Mouse (Mus musculus): ENCODE results near the gene Plscr5.
A peak's percentile ranks its signal among the peaks of the same experiment; 100 is the strongest.

Gene Plscr5

DNA sequence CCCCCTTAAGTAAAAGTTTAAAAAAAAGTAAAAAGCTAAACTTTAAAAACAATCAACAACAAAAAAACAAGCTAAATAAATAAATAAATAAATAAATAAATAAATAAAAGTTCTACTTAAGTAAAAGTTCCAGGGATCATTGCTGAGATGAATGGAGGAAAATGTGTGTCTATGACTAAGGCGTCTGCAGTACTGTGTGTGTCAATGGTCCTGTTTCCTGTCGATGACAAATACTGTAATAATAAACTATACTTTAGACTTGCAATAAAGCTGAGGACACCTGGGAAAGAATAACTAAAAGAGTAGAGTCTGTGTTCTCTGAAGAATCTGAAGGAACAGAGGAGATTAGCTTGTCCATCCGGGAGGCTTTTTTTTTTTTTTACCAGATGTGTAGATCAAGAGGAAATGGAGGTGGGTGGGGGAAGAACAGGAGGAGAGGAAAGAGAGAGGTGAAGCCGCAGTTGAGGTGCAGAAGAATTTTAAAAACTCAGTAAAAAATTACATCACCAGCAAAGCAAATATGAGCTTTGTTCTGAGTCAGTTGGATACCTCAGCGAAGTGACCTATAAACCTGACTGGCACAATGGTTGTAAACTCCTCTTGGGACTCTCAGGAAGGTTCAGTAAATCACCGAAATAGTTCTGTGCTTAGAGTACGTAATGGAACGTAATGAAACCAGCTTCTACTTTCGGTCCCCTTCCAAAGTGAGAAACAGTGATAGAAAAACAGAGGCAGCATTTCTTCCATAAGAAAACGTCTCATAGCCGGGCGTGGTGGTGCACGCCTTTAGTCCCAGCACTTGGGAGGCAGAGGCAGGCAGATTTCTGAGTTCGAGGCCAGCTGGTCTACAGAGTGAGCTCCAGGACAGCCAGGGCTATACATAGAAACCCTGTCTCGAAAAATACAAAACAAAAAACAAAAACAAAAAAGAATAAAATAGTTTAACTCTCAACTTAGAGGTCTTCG is 36.4 kb downstream of the Plscr5 start:
- no peak for DNase-seq

DNA sequence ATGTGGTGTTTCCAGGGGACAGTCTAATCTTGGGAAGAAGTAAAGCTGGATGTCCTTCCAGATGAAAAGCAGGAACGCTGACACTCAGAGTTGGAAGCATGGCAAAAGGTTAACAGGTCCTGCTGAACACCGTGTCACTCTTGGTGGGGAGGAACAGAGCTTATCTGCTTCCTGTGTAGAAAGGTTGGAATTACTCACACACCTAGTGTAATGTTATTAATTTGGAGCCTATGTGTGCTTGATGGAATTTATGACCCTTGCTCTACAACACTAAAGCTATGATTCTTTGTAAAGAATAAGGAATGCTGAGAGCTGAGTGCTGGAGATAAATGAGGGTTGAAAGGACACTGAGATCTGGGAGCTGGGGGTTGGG is 37.1 kb downstream of the Plscr5 start:
- DNase-seq, result no peak

DNA sequence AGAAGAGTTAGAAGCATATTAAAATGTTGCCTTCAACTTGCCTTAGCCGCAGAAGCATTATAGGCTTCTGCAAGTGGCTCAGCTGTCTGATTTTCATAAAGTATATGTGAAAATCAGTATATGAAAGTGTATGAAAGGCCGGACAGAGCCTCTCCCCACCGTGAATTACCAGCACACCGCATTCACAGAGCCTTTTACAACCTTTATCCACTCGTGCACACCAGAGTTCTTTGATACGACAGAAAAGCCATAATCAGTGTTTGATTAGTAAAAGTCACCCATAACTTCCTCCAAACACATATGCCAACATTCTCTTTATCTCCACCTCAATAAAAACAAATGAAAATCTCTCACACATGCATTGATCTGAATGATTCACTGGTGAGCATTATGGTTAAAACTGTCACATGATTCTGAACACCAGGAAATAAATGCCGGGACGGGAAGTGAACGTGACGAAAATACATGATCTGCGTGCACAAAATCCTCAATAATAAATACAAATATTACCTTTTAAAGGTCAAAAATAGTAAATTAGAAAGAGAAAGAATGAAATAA is 42.2 kb downstream of the Plscr5 start:
- DNase-seq, result no peak

DNA sequence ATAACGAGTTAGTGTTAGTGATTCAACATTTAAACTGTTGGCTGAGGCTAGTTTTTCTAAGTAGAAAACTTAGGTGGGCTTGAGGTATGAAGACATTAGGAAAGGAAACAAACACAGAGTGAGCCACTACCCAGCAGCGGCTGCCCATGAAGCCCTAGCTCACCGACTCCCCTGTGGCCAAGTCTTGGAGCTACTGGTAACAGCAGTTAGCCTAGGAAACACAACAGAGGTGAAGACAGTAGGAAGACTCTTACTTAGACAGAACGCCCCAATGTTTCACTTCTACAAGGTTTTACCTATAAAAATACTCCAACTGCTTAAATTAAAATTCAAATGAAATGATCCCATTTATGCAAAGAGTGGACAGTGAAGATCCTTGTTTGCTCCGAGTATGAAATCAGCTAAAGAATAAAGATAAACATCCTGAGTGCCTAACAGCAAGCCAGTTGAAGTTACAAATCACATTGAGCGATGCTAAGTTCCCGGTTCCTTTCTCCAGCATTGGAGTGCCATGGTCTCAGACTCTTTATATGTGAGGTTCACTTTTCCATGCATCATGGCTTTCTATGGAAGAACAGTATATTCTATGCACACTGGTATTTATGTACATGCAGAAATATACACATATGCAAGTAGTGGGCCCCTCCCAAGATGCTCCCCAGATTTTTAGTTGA is 56.2 kb downstream of the Plscr5 start:
- no peak for DNase-seq

DNA sequence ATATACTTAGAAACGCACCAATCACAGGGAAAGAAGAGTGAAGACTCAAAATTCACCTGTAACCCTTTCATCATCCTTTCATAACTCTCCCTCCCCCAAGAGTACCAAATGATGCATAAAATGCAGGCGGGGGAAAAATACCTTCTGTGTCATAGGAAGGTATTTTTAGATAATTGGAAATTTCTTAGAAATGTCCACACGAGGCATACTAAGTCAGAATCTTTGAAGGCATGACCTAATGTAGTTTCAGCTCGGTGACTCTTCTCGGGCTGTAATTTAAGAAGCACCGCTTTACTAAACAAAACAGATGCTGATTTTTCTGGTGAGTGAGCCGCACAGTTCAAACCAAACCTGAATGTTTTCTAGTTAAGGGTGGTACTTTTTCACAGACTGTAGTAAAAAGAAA is 56.7 kb downstream of the Plscr5 start, which contains the start of gene Plscr1:
Gene Plscr1, plus strand, starts transcription at position 304 of the 406 bp plus-strand sequence.
- DNase-seq, result no peak

DNA sequence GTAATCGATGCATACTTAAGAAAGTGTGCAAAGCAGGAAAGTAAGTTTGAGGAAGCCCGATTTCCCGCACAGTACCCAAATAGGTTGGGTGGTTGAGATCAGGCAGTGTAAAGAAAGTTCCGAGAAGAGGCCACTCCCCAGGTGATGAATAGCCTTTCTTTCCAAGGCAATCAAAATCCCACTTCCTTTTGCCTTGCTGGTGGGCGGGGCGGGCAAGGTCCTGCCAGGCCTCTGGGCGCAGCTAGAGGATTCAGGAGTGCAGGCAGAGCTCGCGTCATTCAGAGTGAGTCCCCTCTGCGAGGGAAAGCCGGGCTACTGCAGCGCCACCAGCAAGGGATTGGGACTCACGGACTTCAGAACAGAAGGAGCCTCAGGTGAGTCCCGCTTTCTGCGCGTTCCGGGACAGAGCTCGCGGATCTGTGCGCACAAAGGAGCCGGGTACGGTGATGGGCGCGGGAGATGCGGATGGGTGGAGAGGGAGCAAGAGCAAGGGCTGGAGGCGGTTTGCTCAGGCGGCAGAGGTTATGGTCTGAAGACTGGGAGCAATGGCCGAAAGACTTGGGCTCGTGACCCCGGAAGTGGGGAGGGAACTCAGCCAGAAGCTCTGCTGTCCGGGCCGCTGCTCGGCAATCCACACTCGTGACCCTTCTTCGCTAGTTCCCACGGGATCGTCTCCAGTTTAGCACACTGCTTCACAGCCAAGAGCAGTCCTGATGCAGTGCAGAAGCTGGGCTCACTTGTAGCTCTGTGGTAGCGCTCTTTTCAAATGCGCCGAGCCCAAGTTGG is 57.4 kb downstream of the Plscr5 start:
- DNase-seq, result peak; percentile 52 to 60

DNA sequence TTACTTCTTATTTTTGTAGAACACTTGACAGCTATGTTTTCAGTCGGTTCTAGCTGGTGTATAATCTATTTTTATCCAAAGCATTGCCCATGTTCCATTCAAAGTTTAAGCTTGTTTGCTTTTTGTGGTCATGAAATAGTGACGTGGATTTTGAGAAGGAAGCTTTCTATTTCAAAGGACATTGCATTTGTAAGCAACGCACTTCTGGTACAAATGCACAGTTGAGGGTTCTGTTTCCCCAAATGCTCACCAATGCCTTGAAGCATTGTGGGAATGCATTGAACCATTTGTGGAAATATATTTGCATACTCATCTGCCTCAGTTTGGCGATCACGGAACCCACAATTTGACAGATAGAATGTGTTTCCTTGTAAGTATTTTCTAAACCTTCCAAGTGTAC is 60.0 kb downstream of the Plscr5 start:
- DNase-seq, result no peak

DNA sequence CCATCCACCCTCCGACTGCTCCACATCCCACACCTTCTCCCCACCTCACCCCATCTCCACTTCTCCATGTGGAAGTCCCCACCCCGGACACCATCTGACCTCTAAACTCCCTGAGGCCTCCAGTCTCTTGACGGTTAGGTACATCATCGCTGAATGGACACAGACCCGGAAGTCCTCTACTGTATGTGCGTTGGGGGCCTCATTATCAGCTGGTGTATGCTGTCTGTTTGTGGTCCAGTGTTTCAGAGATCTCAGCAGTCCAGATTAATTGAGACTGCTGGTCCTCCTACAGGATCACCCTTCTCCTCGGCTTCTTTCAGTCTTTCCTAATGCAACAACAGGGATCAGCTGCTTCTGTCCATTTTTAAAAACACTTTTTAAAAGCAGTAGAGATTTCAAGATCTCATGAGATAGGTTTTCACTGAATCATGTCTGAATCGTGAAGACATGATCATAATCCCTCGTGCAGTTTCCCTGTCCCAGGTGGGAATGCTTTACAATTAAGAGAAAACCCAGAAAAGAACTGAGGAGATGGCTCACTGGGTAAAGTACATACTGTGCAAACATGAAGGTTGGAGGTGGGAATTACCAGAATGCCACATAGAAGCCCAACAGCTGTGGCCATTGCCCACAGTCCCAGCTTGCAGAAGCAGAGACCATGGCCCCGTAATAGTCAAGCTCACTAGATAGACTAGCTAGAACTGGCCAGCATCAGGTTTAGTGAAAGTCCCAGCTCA is 61.0 kb downstream of the Plscr5 start:
- DNase-seq, result no peak
